Mouse (Mus musculus) limb, embryonic 11.5 days (tissue): ENCODE measurements around the gene Habp4. TPM values are rescaled to one million over a fixed set of nuclear protein-coding genes. Genes with fewer than 3 reads are reported as not detected.

ENCODE experiments used
- ATAC-seq: fragments of 200-750 bp; cut with Nextera tagmentation; 2 replicates; pipeline ENCODE4 v1.8.0; 2017; ENCODE audit warnings: low read depth; ENCODE audit not compliant: insufficient number of reproducible peaks, low FRiP score, low TSS enrichment
- DNase-seq: peaks from one replicate; pipeline ENCODE4 v3.0.0-alpha.2; 2015; ENCODE audit warnings: low spot score
- H3K27ac ChIP-seq: fragments of 300-500 bp; sonication (generic); replicated peaks from 2 replicates; pipeline ENCODE4 v1.5.1; 2014; ENCODE audit warnings: low read depth, mild to moderate bottlenecking, low read length
- H3K27me3 ChIP-seq: fragments of 300-500 bp; sonication (generic); 2 replicates; pipeline ENCODE4 v1.6.1; 2014; ENCODE audit warnings: mild to moderate bottlenecking, low read length, mixed read lengths; ENCODE audit not compliant: control insufficient read depth, insufficient read depth
- H3K36me3 ChIP-seq: fragments of 300-500 bp; sonication (generic); 2 replicates; pipeline ENCODE4 v1.6.1; 2014; ENCODE audit warnings: mild to moderate bottlenecking, low read length, moderate library complexity, mixed read lengths; ENCODE audit not compliant: control insufficient read depth, insufficient read depth
- H3K4me1 ChIP-seq: fragments of 300-500 bp; sonication (generic); 2 replicates; pipeline ENCODE4 v1.6.1; 2014; ENCODE audit warnings: low read length, mixed read lengths; ENCODE audit not compliant: control insufficient read depth, insufficient read depth
- H3K4me2 ChIP-seq: fragments of 300-500 bp; sonication (generic); 2 replicates; pipeline ENCODE4 v1.6.1; 2014; ENCODE audit warnings: low read depth, mild to moderate bottlenecking, moderate library complexity; ENCODE audit not compliant: severe bottlenecking
- H3K4me3 ChIP-seq: fragments of 300-500 bp; sonication (generic); 2 replicates; pipeline ENCODE4 v1.5.1; 2014; ENCODE audit warnings: low read depth, low read length
- H3K9ac ChIP-seq: fragments of 300-500 bp; sonication (generic); 2 replicates; pipeline ENCODE4 v1.6.1; 2014; ENCODE audit warnings: mild to moderate bottlenecking, low read length
- H3K9me3 ChIP-seq: fragments of 300-500 bp; sonication (generic); 2 replicates; pipeline ENCODE4 v1.6.1; 2016; ENCODE audit warnings: low read length; ENCODE audit not compliant: control insufficient read depth
- WGBS: fragments of 180-500 bp; shearing (Covaris S2); extraction: QIAGEN DNeasy Blood & Tissue Kit; methylation state at CpG from one replicate; pipeline ENCODE4 v1.1.7; 2014; 5-methylcytosine and 5-hydroxymethylcytosine counted together
- polyA plus RNA-seq: library from polyadenylated mRNA; unstranded; fragments of >200 nt; fragmentation: Nextera tagmentation; extraction: Ambion mirVana; gene quantifications from 2 replicates; pipeline ENCODE4 v1.2.1, GENCODE M21; 2014

Habp4 gene
- polyA plus RNA-seq, 1 experiment from 2014 or later = 24.4 TPM

- DNase-seq = no peak
- Histone ChIP-seq H3K4me1 (peaks cover 11% of the 10 kb centered on the region), H3K36me3 (no peaks in the 10 kb centered on the region), H3K27ac (no peak overlapping the region), H3K9ac (no peak overlapping the region), H3K4me3 (no peak overlapping the region), H3K27me3 (no peaks in the 10 kb centered on the region), H3K4me2 (no peak overlapping the region), H3K9me3 (no peaks in the 10 kb centered on the region)
- ATAC-seq = no peak
- WGBS = 88% methylated on average over 4 of the region's 4 CpGs
These were observed 71.5 kb downstream of the Habp4 start for GRCm38 (mm10) chr13:64233139-64233538.

GRCm38 (mm10) chr13:64235062-64235715 lies 73.6 kb downstream of the Habp4 start:
- H3K9ac ChIP-seq = no peak overlapping the region
- no peak overlapping the region for H3K4me2 ChIP-seq
- H3K4me3 ChIP-seq = no peak overlapping the region
- no peaks in the 10 kb centered on the region for H3K9me3 ChIP-seq
- 23% methylated on average over 4 of the region's 4 CpGs for WGBS
- peaks cover 11% of the 10 kb centered on the region for H3K4me1 ChIP-seq
- H3K27ac ChIP-seq = peak overlapping the region; percentile 71
- H3K36me3 ChIP-seq = no peaks in the 10 kb centered on the region
- ATAC-seq (peak; percentile 44; the same call in 1 of the 2 replicates), DNase-seq (peak; percentile 57)
- H3K27me3 ChIP-seq = no peaks in the 10 kb centered on the region

- no peaks in the 10 kb centered on the region for H3K9me3 ChIP-seq
- ATAC-seq = no peak
- H3K27ac ChIP-seq = peak overlapping the region; percentile 71
- DNase-seq = no peak
- no peak overlapping the region for H3K4me2 ChIP-seq
- peaks cover 11% of the 10 kb centered on the region for H3K4me1 ChIP-seq
- H3K27me3 ChIP-seq = no peaks in the 10 kb centered on the region
- no peak overlapping the region for H3K4me3 ChIP-seq
- 56% methylated on average over 3 of the region's 3 CpGs for WGBS
- no peak overlapping the region for H3K9ac ChIP-seq
- no peaks in the 10 kb centered on the region for H3K36me3 ChIP-seq
These were observed 74.2 kb downstream of the Habp4 start for GRCm38 (mm10) chr13:64235777-64236176.

Other genes with a start within 250 kb of the Habp4 start
- gene Hsd17b3, start 72.6 kb upstream of the Habp4 start, polyA plus RNA-seq = not detected in 2 replicates
- 3.3 and 4.5 TPM in 2 replicates for gene Slc35d2, start 32.5 kb upstream of the Habp4 start, polyA plus RNA-seq
- 15.1 and 15.3 TPM in 2 replicates for gene Zfp367, start 8.6 kb upstream of the Habp4 start, polyA plus RNA-seq
- 39.9 and 41.0 TPM in 2 replicates for gene Cdc14b, start 113.5 kb downstream of the Habp4 start, polyA plus RNA-seq
- gene Aaed1, start 150.9 kb downstream of the Habp4 start, polyA plus RNA-seq = 33.1 and 34.0 TPM in 2 replicates
- 132 and 133 TPM in 2 replicates for gene Ctsl, start 209.1 kb downstream of the Habp4 start, polyA plus RNA-seq